Mouse (Mus musculus) CH12.LX (cell line): ENCODE results near the gene Rnf214. TPM values are rescaled to one million over a fixed set of nuclear protein-coding genes. Genes with fewer than 3 reads are reported as not detected.

Source experiments
- DNase-seq: peaks from one replicate; pipeline ENCODE4 v3.0.0-alpha.2; 2013; ENCODE audit errors: extremely low read depth
- H3K27ac ChIP-seq: 2 replicates; pipeline ENCODE4 v1.5.1; 2012; ENCODE audit warnings: low read depth, mild to moderate bottlenecking, control low read depth, moderate library complexity; ENCODE audit not compliant: insufficient read depth
- H3K27me3 ChIP-seq: replicated peaks from 2 replicates; pipeline ENCODE3; 2012; ENCODE audit warnings: inconsistent platforms
- H3K36me3 ChIP-seq, 2 experiments: replicated peaks in 1 of 2; 2 replicates each; pipeline versions ENCODE3 to v1.6.1; 2012; ENCODE audit warnings: inconsistent platforms in 1 of 2, low read length in 1 of 2, mild to moderate bottlenecking in 1 of 2, mixed read lengths in 1 of 2, moderate library complexity in 1 of 2; ENCODE audit not compliant: control insufficient read depth in 1 of 2, insufficient read depth in 1 of 2
- H3K4me1 ChIP-seq, 2 experiments: 2 replicates each; pipeline ENCODE4 v1.6.1; 2012; ENCODE audit warnings: inconsistent platforms in 1 of 2, moderate library complexity in 1 of 2; ENCODE audit not compliant: insufficient read depth in 2 of 2, control insufficient read depth in 1 of 2
- H3K4me2 ChIP-seq: 2 replicates; pipeline ENCODE4 v1.6.1; 2012; ENCODE audit warnings: low read depth, mild to moderate bottlenecking, control low read depth; ENCODE audit not compliant: poor library complexity, insufficient read depth, severe bottlenecking
- H3K4me3 ChIP-seq, 3 experiments: fragments of 150-350 bp in 1 of 3; sonication (generic) in 1 of 3; replicated peaks in 1 of 3; 2 replicates each; pipeline versions ENCODE3 to v1.5.1; 2011 to 2012; ENCODE audit warnings: low read depth in 2 of 3, low read length in 2 of 3, mild to moderate bottlenecking in 2 of 3, moderate library complexity in 2 of 3, control low read depth in 1 of 3, improper control_type of control experiment in 1 of 3, inconsistent platforms in 1 of 3, mixed read lengths in 1 of 3; ENCODE audit not compliant: poor library complexity in 1 of 3
- H3K79me2 ChIP-seq: replicated peaks from 2 replicates; pipeline ENCODE4 v1.6.1; 2012; ENCODE audit warnings: mild to moderate bottlenecking, moderate library complexity; ENCODE audit not compliant: control insufficient read depth, poor library complexity, insufficient read depth, severe bottlenecking; ENCODE audit errors: extremely low read depth
- H3K9ac ChIP-seq: 2 replicates; pipeline ENCODE4 v1.6.1; 2012; ENCODE audit warnings: low read depth, mild to moderate bottlenecking, control low read depth, moderate library complexity; ENCODE audit not compliant: insufficient read depth
- H3K9me3 ChIP-seq: replicated peaks from 2 replicates; pipeline ENCODE3; 2012; ENCODE audit warnings: low read length, inconsistent platforms, mixed read lengths
- BHLHE40 ChIP-seq: IDR thresholded peaks from 2 replicates; pipeline ENCODE4 v1.6.1; 2011; ENCODE audit warnings: mild to moderate bottlenecking, low read depth, low read length, improper control_type of control experiment
- CHD1 ChIP-seq: IDR thresholded peaks from 2 replicates; pipeline ENCODE4 v1.6.1; 2012; ENCODE audit warnings: low read depth, low read length, improper control_type of control experiment, inconsistent platforms
- CHD2 ChIP-seq: IDR thresholded peaks from 2 replicates; pipeline ENCODE4 v1.6.1; 2011; ENCODE audit warnings: low read length, improper control_type of control experiment
- E2F4 ChIP-seq: IDR thresholded peaks from 2 replicates; pipeline ENCODE4 v1.6.1; 2011; ENCODE audit warnings: low read depth, low read length, improper control_type of control experiment; ENCODE audit not compliant: insufficient replicate concordance
- EP300 ChIP-seq: IDR thresholded peaks from 2 replicates; pipeline ENCODE4 v1.6.1; 2011; ENCODE audit warnings: low read length, improper control_type of control experiment
- ETS1 ChIP-seq: conservative IDR thresholded peaks from 2 replicates; pipeline ENCODE4 v1.6.1; 2012; ENCODE audit warnings: low read depth, mild to moderate bottlenecking, inconsistent platforms, low read length, improper control_type of control experiment, moderate library complexity
- GABPA ChIP-seq: IDR thresholded peaks from 2 replicates; pipeline ENCODE4 v1.6.1; 2012; ENCODE audit warnings: low read depth, low read length, improper control_type of control experiment, inconsistent platforms; ENCODE audit not compliant: insufficient replicate concordance
- HCFC1 ChIP-seq: IDR thresholded peaks from 2 replicates; pipeline ENCODE4 v1.6.1; 2012; ENCODE audit warnings: low read depth, mild to moderate bottlenecking, inconsistent platforms, low read length, improper control_type of control experiment
- JUND ChIP-seq: conservative IDR thresholded peaks from 2 replicates; pipeline ENCODE4 v1.6.1; 2011; ENCODE audit warnings: low read depth, low read length, improper control_type of control experiment
- MAX ChIP-seq: IDR thresholded peaks from 2 replicates; pipeline ENCODE4 v1.6.1; 2011; ENCODE audit warnings: low read length, improper control_type of control experiment
- MEF2A ChIP-seq: IDR thresholded peaks from 2 replicates; pipeline ENCODE4 v1.6.1; 2014; ENCODE audit warnings: low read depth, mild to moderate bottlenecking, inconsistent platforms, low read length, improper control_type of control experiment, borderline replicate concordance
- MXI1 ChIP-seq: IDR thresholded peaks from 2 replicates; pipeline ENCODE4 v1.6.1; 2011; ENCODE audit warnings: mild to moderate bottlenecking, low read depth, low read length, improper control_type of control experiment
- MYC ChIP-seq: IDR thresholded peaks from 2 replicates; pipeline ENCODE4 v1.6.1; 2011; ENCODE audit warnings: low read depth, mild to moderate bottlenecking, improper control_type of control experiment, low read length
- NRF1 ChIP-seq: IDR thresholded peaks from 2 replicates; pipeline ENCODE4 v1.6.1; 2014; ENCODE audit warnings: low read depth, mild to moderate bottlenecking, inconsistent platforms, low read length, improper control_type of control experiment, moderate library complexity
- RCOR1 ChIP-seq: conservative IDR thresholded peaks from 2 replicates; pipeline ENCODE4 v1.6.1; 2012; ENCODE audit warnings: low read depth, mild to moderate bottlenecking, inconsistent platforms, low read length, improper control_type of control experiment
- TBP ChIP-seq: conservative IDR thresholded peaks from 2 replicates; pipeline ENCODE4 v1.6.1; 2011; ENCODE audit warnings: low read depth, low read length, improper control_type of control experiment
- TCF12 ChIP-seq: IDR thresholded peaks from 2 replicates; pipeline ENCODE4 v1.6.1; 2014; ENCODE audit warnings: low read depth, mild to moderate bottlenecking, inconsistent platforms, low read length, improper control_type of control experiment
- ZC3H11A ChIP-seq: IDR thresholded peaks from 2 replicates; pipeline ENCODE4 v1.6.1; 2012; ENCODE audit warnings: low read depth, mild to moderate bottlenecking, inconsistent platforms, low read length, improper control_type of control experiment
- dilution Hi-C: fragments of 300-500 bp; cut with MboI; formaldehyde crosslinking; loops from 2 replicates; pipeline ENCODE4 v1.14.3; 2020; ENCODE audit warnings: low sequenced_read_pairs; ENCODE audit not compliant: extremely low pct_unique_long_range_greater_than_20kb, extremely low pct_ligation_motif_present
- in situ Hi-C: fragments of 300-500 bp; cut with MboI; formaldehyde crosslinking; loops from 3 replicates; pipeline ENCODE4 v1.14.3; 2019; ENCODE audit warnings: low sequenced_read_pairs, low pct_ligation_motif_present, low pct_unique_long_range_greater_than_20kb, mixed read lengths
- polyA plus RNA-seq: library from polyadenylated mRNA; unstranded; fragments of >175 nt; gene quantifications from 2 replicates; pipeline ENCODE4 v1.2.1, GENCODE M21; 2012; ENCODE audit warnings: low read depth; ENCODE audit not compliant: insufficient read length
- total RNA-seq, 2 experiments: library from RNA; depleted of rRNA; stranded (reverse); fragments of 300-350 nt in 1 of 2; fragments of >200 nt in 1 of 2; gene quantifications; 2 replicates each; pipeline ENCODE4 v1.2.3; 2012 to 2014

Gene Rnf214
- total and polyA plus RNA-seq, 3 experiments, result 4.4 to 16.1 (median 9.4) TPM

- in situ Hi-C loops, result no loop called here
- Histone ChIP-seq H3K9me3 (no peaks in the 10 kb centered on the region), H3K4me1 (peaks cover 0 to 62% of the 10 kb centered on the region in 2 experiments; a peak in 2 of 4 replicates), H3K27ac (no peak overlapping the region), H3K4me2 (no peak overlapping the region), H3K4me3 (no peak overlapping the region), H3K27me3 (no peaks in the 10 kb centered on the region), H3K36me3 (peaks cover 88 to 96% of the 10 kb centered on the region in 2 experiments), H3K79me2 (no peaks in the 10 kb centered on the region), H3K9ac (no peak overlapping the region)
- no peak for DNase-seq
- dilution Hi-C loops, result no loop called here
- no peak for TF ChIP-seq GABPA
- TF ChIP-seq ZC3H11A, result no peak
- TF ChIP-seq MYC, result no peak
- no peak for TF ChIP-seq TBP
- no peak for TF ChIP-seq JUND
- TF ChIP-seq MAX, result no peak
- TF ChIP-seq NRF1, result no peak
- TF ChIP-seq, all 38 proteins: peak for 0
Observed at GRCm38 (mm10) chr9:45942916-45943315, 36.2 kb upstream of the Rnf214 start.

- Histone ChIP-seq H3K27me3 (no peaks in the 10 kb centered on the region), H3K36me3 (peaks cover 85 to 96% of the 10 kb centered on the region in 2 experiments), H3K79me2 (no peaks in the 10 kb centered on the region), H3K27ac (no peak overlapping the region), H3K4me2 (no peak overlapping the region), H3K4me3 (no peak overlapping the region), H3K9me3 (no peaks in the 10 kb centered on the region), H3K4me1 (peaks cover 0 to 62% of the 10 kb centered on the region in 2 experiments; a peak in 2 of 4 replicates), H3K9ac (no peak overlapping the region)
- dilution Hi-C loops (no loop called here), in situ Hi-C loops (no loop called here)
- no peak for DNase-seq
- TF ChIP-seq CHD1 (no peak), E2F4 (no peak), TCF12 (no peak), RCOR1 (no peak), CHD2 (no peak), HCFC1 (no peak), MXI1 (no peak), NRF1 (no peak), MEF2A (no peak), EP300 (no peak), ETS1 (no peak), BHLHE40 (no peak)
Observed at GRCm38 (mm10) chr9:45942464-45942863, 35.8 kb upstream of the Rnf214 start.
